Mouse (Mus musculus) spleen, postnatal 36 days (tissue): Measurements from ENCODE around the gene Tut1.
A peak's percentile ranks its signal among the peaks of the same experiment; 100 is the strongest.
"Not testable (repeated sequence)": the region's sequence is repeated elsewhere in the genome, so short reads cannot be mapped to it uniquely, and the experiment has no call there.

Experiments
- DNase-seq, 2 experiments: peaks; one replicate each; pipeline ENCODE4 v3.0.0; 2022; ENCODE audit warnings: low spot score in 2 of 2, mixed read lengths in 1 of 2

Tut1 gene

DNA sequence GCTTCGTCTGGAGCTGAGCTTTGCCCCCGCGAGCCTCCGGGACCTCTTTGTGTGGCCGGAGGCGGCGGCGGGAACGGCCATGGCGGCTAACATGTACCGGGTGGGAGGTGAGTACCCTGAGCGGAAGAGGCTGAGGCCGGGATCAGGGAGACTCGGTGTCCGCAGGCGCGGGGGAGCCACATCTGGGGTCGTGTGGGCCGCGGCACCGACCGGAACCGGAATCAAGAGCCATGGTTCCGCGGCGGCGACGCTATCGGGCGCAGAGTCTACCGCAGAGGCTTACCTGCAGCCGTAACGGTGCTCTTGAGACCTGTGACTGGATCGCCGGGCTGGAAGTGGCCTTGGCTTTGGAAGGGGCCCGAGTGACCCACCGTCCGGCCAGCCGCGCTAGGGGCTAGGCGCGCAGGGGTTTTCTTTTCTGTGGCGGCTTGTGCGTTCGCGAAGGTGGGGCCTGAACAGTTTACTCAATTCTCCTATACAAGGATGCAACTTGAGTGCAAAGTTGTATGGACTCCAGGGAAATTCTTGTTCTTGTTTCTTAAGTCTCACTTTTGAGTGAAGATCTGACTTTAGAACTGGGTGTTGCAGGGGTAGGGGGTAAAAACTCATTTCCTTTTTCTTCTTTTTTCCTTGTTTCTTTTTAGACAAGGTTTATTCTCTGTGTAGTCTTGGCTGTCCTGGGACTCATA lies 11.2 kb upstream of the Tut1 start:
- DNase-seq, result peak; percentile 62 to 64

- DNase-seq, result no peak
These were observed 10.6 kb upstream of the Tut1 start for GRCm38 (mm10) chr19:8943047-8943446.

GRCm38 (mm10) chr19:8944062-8944461 lies 9.6 kb upstream of the Tut1 start:
- no peak for DNase-seq

DNA sequence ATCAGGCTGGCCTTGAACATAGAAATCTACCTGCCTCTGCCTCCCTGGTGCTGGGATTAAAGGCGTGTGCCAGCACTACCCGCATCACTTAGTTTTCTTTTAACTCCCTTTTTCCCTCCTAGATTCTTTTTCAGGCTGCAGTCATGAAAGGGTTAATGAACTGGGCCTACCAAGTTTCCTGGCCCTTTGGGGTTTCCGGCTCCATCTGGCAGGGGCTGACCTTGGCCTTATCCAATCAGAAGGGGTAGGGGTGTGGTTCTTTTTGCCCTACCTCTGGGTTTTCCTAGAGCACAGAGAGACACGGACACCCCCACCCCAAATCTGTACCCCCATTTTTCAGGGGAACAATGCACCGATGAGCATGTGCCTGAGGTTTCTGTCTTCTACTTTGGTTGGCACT lies 8.9 kb upstream of the Tut1 start:
- DNase-seq, result peak in 1 of 2 experiments; percentile 58

DNA sequence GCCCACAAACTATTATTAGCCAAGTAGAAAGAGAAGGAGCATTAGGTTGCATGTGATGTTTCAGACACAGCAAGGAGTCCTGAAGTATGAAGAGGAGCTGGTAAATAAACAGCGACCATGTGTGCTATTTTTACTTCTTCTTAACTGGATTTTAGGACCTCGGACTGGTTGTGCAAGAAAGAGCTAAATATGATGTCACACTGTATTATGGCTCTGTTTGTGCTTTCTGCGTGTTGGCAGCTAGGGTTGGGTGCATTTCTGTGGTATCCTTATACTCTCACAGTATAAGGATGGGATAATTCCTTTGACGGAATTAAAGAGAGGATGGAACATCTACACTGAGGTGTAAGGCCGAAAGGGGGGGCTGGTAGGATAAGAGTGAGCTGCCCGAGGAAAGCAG lies 8.4 kb upstream of the Tut1 start:
- DNase-seq, result no peak

- DNase-seq, result no peak
These were observed 6.7 kb upstream of the Tut1 start for GRCm38 (mm10) chr19:8946929-8947328.

GRCm38 (mm10) chr19:8950190-8950589 lies 3.5 kb upstream of the Tut1 start:
- no peak for DNase-seq

DNA sequence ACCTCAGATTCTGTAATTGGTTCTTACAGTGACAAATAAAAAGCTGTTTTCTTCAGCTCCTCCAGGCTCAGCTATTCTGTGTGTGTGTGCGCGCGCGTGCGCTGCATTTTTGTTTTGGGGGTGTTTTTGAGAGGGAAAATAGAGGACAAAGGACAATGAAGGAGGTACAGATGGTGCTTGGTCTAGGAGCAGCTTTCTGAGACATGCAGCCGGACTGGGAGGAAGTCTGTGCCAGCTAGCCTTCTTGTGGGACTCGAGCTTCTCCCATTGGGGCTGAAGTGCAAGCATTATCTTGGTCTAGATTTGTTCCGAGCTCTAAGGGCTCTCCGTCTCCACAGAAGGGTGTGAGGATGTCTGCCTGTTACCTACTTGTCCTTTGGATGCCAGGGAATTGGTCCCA lies 1.4 kb upstream of the Tut1 start:
- no peak for DNase-seq

DNA sequence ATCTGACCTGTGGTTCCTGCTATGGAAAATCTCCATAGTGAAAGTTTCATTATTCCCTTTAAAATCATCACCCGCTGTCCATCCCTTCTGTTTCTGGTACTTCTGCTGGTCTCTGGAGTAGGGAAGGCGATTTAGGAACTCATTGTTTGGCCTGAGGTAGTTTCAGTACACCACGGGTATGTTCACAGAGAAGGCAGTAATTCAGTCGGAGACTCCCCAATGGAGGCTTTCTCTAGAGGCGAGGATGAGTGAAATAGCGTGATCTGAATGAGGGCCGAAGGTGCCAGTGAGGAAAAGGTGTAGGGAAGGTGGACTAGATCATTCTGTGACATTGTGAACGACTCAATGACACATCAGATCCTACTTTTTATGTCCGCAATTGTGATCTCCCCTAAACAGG lies 524 bp downstream of the Tut1 start:
- DNase-seq, result no peak

DNA sequence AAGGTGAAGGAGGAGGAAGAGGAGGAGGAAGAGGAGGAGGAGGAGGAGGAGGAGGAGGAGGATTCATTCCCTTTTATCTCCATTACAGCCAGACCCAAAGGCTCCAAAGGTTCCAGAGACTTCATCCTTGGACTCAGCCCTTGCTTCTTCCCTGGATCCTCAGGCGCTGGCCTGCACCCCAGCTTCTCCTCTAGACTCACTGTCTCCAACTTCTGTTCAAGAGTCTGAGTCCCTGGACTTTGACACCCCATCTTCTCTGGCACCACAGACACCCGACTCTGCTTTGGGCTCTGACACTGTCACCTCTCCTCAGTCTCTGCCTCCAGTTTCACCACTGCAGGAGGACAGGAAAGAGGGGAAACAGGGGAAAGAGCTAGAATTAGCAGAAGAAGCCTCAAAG lies 8.6 kb downstream of the Tut1 start:
- DNase-seq, result no peak

DNA sequence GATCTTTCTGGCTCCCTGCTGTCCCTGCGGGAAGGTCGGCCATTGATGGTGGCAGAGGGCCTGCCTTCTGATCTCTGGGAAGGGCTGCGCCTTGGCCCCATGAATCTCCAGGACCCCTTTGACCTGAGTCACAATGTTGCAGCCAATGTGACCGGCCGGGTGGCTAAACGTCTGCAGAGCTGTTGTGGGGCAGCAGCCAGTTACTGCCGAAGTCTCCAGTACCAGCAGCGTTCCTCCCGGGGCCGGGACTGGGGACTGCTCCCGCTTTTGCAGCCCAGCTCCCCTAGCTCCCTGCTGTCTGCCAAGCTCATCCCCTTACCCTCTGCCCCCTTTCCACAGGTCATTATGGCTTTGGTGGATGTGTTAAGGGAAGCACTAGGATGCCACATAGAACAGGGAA lies 11.4 kb downstream of the Tut1 start:
- DNase-seq, result no peak

- DNase-seq, result no peak
These were observed 12.1 kb downstream of the Tut1 start for GRCm38 (mm10) chr19:8965771-8966170.

GRCm38 (mm10) chr19:8966198-8966589 lies 12.5 kb downstream of the Tut1 start:
- DNase-seq, result no peak

DNA sequence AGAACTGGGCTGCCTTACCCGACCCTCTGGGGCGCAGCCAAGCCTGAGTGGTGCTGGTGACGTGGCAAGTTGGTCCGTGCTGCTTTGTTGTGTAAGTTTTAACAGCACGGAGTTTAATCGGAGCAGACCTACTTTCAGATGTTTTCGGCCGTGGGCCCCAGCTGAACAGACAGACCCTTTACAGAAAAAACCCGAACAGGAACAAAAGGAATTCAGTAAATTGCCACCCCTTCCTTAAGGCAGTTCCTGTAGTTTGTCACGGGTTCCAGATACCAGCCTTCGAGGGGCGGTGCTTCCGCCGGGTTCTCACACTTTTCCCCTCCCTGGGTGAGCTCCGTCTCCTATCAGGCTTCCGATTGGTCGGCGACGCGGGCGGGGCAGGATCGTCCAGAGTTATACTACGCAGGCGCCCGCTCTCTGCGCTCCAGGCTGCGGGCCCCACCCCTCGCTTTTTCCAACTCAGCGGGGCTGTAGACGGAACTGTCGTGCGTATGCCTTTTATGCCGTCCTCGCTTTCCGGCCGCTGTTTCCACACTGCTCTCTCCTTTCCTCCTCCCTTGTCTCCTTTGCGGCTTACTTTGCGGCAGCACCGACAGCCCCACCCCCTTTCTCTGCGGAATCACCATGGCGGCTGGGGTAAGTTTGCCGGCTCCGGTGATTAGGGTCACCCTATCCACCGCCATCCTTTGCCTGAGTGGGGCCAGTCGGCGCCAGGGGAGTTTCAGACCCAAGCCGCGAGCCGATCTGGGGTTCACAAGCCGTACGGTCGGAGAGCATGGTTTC lies 13.1 kb downstream of the Tut1 start, which contains the start of gene Eef1g:
Gene Eef1g, plus strand, starts transcription at position 452 of the 783 bp plus-strand sequence.
- DNase-seq, result peak; percentile 100

GRCm38 (mm10) chr19:8967373-8967743 lies 13.7 kb downstream of the Tut1 start:
- no peak for DNase-seq

- DNase-seq, result no peak
These were observed 14.2 kb downstream of the Tut1 start for GRCm38 (mm10) chr19:8967893-8968292.

DNA sequence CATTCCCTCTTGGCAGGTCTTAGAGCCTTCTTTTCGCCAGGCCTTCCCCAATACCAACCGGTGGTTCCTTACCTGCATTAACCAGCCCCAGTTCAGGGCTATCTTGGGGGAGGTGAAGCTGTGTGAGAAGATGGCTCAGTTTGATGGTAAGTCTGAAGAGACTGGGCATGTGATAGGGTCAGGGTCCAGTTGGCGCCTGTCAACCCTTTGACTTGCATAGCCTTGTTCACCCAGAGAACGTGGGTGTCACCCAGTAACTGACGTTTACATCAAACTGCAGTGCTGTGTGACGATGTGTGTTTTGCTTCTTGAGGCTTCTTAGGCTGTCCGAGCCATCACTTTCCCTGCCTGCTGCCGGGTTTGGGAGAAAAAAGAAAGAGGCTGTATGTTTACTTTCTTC lies 18.8 kb downstream of the Tut1 start:
- not testable (repeated sequence) for DNase-seq

GRCm38 (mm10) chr19:8974638-8975037 lies 21.0 kb downstream of the Tut1 start:
- DNase-seq, result no peak

GRCm38 (mm10) chr19:8975491-8975890 lies 21.8 kb downstream of the Tut1 start:
- no peak for DNase-seq

DNA sequence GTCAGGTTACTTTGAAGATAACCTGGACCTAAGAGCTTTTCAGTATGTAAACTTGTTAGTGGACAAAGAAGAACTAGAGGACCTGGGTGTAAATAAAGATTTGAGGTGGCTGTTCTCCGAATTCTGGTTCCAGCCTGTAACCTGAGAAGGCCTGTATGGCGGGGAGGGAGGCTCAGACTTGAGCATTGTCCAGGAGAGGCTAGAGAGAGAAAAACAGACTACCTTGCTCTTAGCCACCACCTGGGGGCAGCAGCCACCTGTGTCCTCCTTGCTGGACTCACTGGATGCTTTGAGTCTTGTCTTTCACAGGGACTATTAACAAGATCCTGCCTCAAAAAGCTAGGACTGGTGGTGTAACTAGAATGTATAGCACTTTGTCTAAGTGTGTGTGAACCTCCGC lies 22.9 kb downstream of the Tut1 start:
- DNase-seq, result no peak

GRCm38 (mm10) chr19:8980771-8981170 lies 27.1 kb downstream of the Tut1 start:
- DNase-seq, result peak; percentile 70 to 71

DNA sequence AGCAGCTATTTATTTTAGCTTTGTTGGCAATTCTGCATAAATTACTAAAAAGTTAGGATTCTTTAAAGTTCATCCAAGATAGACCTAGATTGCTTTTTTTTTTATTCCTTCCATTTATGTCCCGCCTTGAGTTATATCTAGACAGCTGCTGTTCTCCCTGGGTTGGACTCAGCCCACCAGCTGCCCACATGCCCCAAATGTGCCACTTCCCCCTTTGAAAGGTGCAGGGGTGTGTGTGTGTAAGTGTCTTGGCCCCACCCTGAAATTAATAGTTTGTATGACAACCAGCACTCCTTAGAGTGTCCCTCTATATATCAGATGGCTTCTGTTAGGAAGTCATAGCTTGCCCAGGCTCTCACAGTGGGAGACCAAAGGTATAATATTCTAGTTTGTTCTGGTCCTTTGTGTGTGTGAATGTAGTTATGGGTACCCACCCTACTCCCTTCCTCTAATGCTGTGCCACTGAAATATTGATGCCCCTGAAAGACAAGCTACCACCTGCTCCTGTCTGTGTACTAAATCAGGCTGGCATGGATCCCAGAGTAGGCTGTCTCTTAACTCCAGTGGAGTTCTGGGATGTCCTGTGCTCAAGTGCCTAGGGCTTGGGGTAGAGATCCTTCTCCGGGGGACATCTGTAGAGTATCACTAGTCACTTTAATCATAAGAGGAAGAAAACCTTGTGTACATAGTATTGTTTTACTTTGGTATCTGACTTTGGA lies 28.0 kb downstream of the Tut1 start:
- peak in 1 of 2 experiments; percentile 43 for DNase-seq
